Mouse (Mus musculus) cerebellum, adult 9-11 months (tissue): ENCODE results near the gene Tsc22d3.

ENCODE experiments used
- DNase-seq: peaks from one replicate; pipeline ENCODE4 v3.0.0; 2022

Gene Tsc22d3

DNA sequence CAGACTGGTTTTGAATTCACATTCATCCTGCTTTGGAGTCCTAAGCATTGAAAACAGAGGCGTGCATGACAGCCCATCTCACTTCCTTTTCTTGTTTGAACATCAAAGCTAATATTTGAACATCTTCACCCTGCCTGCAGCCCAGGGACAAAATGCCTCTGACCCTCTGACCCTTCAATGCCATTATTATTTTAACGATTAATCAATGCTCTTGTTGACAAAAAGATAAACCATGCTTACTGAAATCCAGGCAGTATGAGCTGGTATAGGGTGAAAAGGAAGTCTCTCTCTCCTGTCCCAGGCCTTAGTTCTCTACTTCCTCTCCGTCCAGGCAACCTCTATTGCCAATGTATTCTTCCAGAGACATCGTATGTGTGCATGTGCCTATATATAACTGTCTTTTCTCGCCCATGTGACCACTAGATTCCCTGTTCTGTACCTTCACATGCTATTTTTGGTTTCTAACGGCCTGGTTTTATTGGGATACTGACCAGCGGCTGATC, 106.9 kb downstream of the Tsc22d3 start:
- no peak for DNase-seq

DNA sequence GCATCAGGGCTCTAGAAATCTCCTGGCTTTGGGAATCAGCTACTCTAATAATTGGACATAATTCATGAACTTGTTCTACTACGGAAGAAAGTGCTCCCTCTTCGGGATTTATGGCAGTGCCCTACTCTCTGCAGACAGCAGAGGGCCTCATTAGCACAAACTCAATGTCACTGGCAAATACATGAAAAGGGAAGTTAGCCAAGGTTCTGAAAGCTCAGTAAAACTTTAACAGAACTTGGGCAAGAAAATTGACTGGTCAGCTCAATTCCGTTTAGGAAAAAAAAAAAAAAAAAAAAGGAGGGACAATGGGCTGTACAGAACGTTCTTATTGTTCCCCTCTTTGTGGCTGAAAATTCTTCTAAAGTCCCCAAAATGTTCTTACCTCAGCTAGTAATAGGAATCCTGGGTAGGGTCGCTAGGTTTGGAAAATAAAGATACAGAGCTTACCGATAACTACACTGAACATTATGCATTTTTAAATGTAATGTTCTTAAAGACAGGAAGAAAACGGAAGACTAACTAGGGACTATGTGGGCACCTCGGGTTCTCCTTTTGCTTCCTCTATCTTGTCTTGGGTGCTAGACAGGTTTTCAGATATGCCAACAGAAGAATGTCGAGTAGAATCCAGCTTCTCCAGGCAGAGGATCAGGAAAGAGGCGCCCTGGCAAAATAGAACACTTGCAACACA, 108.4 kb downstream of the Tsc22d3 start:
- peak; percentile 27 for DNase-seq

DNA sequence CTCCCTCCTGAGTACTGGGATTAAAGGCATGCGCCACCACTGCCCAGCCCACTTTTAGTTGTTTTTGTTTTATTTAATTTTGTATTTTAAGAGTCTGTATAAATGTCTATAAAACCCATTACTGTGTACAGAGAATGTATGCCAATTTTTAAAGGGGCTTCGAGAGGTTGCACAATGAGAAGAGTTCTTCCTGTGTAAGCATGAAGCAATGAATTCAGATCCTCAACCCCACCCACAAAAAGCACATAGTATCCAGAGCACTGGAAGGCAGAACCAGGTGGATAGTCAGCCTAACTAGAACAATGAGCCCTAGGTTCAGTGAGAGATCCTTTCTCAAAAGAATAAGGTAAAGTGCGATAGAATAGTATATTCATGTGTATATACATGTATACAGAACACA, 110.3 kb downstream of the Tsc22d3 start:
- no peak for DNase-seq
